6 mouse cellular contexts compared by ENCODE assay signal in the genomic region with DNA sequence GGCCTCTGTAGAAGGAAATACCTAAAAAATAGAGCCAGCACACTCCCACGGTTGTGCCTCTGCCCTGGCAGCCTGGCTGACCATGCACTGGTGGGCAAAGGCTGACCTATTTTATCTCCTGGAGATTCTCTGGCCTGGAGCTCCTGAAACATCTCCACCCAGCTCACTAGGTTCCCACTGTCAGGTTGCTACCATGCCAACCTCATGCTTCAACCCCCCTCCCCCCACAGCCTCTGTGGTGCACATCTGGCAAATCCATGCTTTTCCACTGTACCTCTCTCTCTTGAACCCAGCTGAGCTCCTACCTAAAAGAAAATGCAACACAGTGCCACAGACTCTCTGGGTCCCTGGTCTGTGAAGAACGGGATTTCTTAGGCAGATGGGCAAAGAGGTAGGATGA. TPM values are rescaled to one million over a fixed set of nuclear protein-coding genes. Genes with fewer than 3 reads are reported as not detected.
A peak's percentile ranks its signal among the peaks of the same experiment; 100 is the strongest.
DNase-seq lines count a peak whose midpoint lies in the region; ATAC-seq and TF ChIP-seq lines count a peak whose summit lies in the region.
"Not testable (repeated sequence)": the region's sequence is repeated elsewhere in the genome, so short reads cannot be mapped to it uniquely, and the experiment has no call there.

No protein-coding gene starts in this region.

- H3K36me3 ChIP-seq in kidney, embryonic 14.5 days (ENCODE audit: control insufficient read depth, insufficient read depth, low read length); kidney, postnatal 0 days (ENCODE audit: insufficient read depth, low read length); limb, embryonic 11.5 days (ENCODE audit: control insufficient read depth, insufficient read depth, low read length): not testable (repeated sequence)

- not testable (repeated sequence) for H3K9ac ChIP-seq in kidney, embryonic 14.5 days (ENCODE audit: low read depth, low read length); kidney, postnatal 0 days (ENCODE audit: low read depth, low read length); limb, embryonic 11.5 days (ENCODE audit: low read length)

- DNase-seq in brain, embryonic 14.5 days (ENCODE audit: low read depth) = peak; percentile 1
- DNase-seq in embryo, embryonic 10.5 days (ENCODE audit: low spot score) = peak; percentile 15
- peak; percentile 14 for DNase-seq in kidney, postnatal 0 days (ENCODE audit: low spot score)
- DNase-seq in limb, embryonic 11.5 days (ENCODE audit: low spot score) = peak; percentile 29
- DNase-seq in yolk sac, embryonic 10.5 days (ENCODE audit: low spot score) = peak; percentile 36

- not testable (repeated sequence) for TF ChIP-seq CTCF in brain, embryonic 14.5 days (IDR thresholded peaks at IDR 0.05; ENCODE audit: borderline replicate concordance, extremely low read depth, insufficient read depth, insufficient read length); kidney, postnatal 0 days (IDR thresholded peaks at IDR 0.05; ENCODE audit: low read depth)

- not testable (repeated sequence) for H3K4me1 ChIP-seq in kidney, embryonic 14.5 days (ENCODE audit: control insufficient read depth, insufficient read depth, low read length); kidney, postnatal 0 days (replicated peaks; ENCODE audit: insufficient read depth, low read length); limb, embryonic 11.5 days (ENCODE audit: control insufficient read depth, insufficient read depth, low read length)

- ATAC-seq in kidney, embryonic 14.5 days (ENCODE audit: low FRiP score, low TSS enrichment) = peak; percentile 90; the same call in 1 of the 2 replicates
- ATAC-seq in kidney, postnatal 0 days (replicated peaks; ENCODE audit: low FRiP score, low read depth); limb, embryonic 11.5 days (ENCODE audit: insufficient number of reproducible peaks, low FRiP score, low TSS enrichment, low read depth): not testable (repeated sequence)

- not testable (repeated sequence) for TF ChIP-seq POLR2A in brain, embryonic 14.5 days (IDR thresholded peaks at IDR 0.05; ENCODE audit: borderline replicate concordance, extremely low read depth, insufficient read depth, insufficient read length, poor library complexity, severe bottlenecking)

- 4% methylated on average over 2 of the region's 2 CpGs for WGBS in kidney, embryonic 14.5 days
- 11% methylated on average over 2 of the region's 2 CpGs for WGBS in kidney, postnatal 0 days
- WGBS in limb, embryonic 11.5 days = 11% methylated on average over 2 of the region's 2 CpGs

- not testable (repeated sequence) for H3K27me3 ChIP-seq in kidney, embryonic 14.5 days (ENCODE audit: control insufficient read depth, insufficient read depth, low read length); kidney, postnatal 0 days (ENCODE audit: insufficient read depth, low read length); limb, embryonic 11.5 days (ENCODE audit: control insufficient read depth, insufficient read depth, low read length)

- not testable (repeated sequence) for H3K27ac ChIP-seq in kidney, embryonic 14.5 days (ENCODE audit: low read depth, low read length); kidney, postnatal 0 days; limb, embryonic 11.5 days (replicated peaks; ENCODE audit: low read depth, low read length)

- H3K9me3 ChIP-seq in kidney, embryonic 14.5 days (ENCODE audit: control insufficient read depth, low read length); kidney, postnatal 0 days (replicated peaks; ENCODE audit: low read length); limb, embryonic 11.5 days (ENCODE audit: control insufficient read depth, low read length): not testable (repeated sequence)

- H3K4me2 ChIP-seq in kidney, embryonic 14.5 days (replicated peaks; ENCODE audit: low read depth, low read length); kidney, postnatal 0 days (ENCODE audit: low read length); limb, embryonic 11.5 days (ENCODE audit: low read depth, severe bottlenecking): not testable (repeated sequence)

- not testable (repeated sequence) for H3K4me3 ChIP-seq in kidney, embryonic 14.5 days (ENCODE audit: low read length); kidney, postnatal 0 days (replicated peaks; ENCODE audit: low read depth, low read length); limb, embryonic 11.5 days (ENCODE audit: low read depth, low read length)

RNA-seq across cellular contexts. Expression of a gene that starts 39.4 kb away (rescaled TPM):
- 20.5 and 22.1 TPM in 2 replicates for polyA plus RNA-seq in brain, embryonic 14.5 days (2012; rRNA removed)
- polyA plus RNA-seq in kidney, embryonic 14.5 days (2014; fragmentation: Nextera tagmentation; extraction: Ambion mirVana) = 66.8 and 76.6 TPM in 2 replicates
- 136 and 154 TPM in 2 replicates for polyA plus RNA-seq in kidney, postnatal 0 days (2015; fragmentation: Nextera tagmentation; extraction: Ambion mirVana)
- 49.2 and 49.9 TPM in 2 replicates for polyA plus RNA-seq in limb, embryonic 11.5 days (2014; fragmentation: Nextera tagmentation; extraction: Ambion mirVana)
